Mouse (Mus musculus): Measurements from ENCODE around the gene Sgta. TPM values are rescaled to one million over a fixed set of nuclear protein-coding genes. Genes with fewer than 3 reads are reported as not detected.
A peak's percentile ranks its signal among the peaks of the same experiment; 100 is the strongest.
"Not testable (repeated sequence)": the region's sequence is repeated elsewhere in the genome, so short reads cannot be mapped to it uniquely, and the experiment has no call there.

Sgta gene
- polyA plus RNA-seq, 1 experiment from 2014 or later = 187 TPM

- WGBS = 89% methylated on average over 13 of the region's 14 CpGs
- ATAC-seq (ENCODE audit: low read depth); H3K27ac ChIP-seq (ENCODE audit: low read length); H3K9me3 ChIP-seq (ENCODE audit: control insufficient read depth, low read length); H3K4me1 ChIP-seq (replicated peaks; ENCODE audit: control insufficient read depth, insufficient read depth, low read length); H3K9ac ChIP-seq (ENCODE audit: low read length); H3K27me3 ChIP-seq (ENCODE audit: control insufficient read depth, insufficient read depth, low read depth, low read length); H3K4me2 ChIP-seq (ENCODE audit: low read depth, low read length); H3K4me3 ChIP-seq (ENCODE audit: low read length): not testable (repeated sequence)
- H3K36me3 ChIP-seq (ENCODE audit: control insufficient read depth, insufficient read depth, low read length) = peaks cover 49% of the 10 kb centered on the region
Observed at GRCm38 (mm10) chr10:81045246-81045645, 14.7 kb downstream of the Sgta start.

DNA sequence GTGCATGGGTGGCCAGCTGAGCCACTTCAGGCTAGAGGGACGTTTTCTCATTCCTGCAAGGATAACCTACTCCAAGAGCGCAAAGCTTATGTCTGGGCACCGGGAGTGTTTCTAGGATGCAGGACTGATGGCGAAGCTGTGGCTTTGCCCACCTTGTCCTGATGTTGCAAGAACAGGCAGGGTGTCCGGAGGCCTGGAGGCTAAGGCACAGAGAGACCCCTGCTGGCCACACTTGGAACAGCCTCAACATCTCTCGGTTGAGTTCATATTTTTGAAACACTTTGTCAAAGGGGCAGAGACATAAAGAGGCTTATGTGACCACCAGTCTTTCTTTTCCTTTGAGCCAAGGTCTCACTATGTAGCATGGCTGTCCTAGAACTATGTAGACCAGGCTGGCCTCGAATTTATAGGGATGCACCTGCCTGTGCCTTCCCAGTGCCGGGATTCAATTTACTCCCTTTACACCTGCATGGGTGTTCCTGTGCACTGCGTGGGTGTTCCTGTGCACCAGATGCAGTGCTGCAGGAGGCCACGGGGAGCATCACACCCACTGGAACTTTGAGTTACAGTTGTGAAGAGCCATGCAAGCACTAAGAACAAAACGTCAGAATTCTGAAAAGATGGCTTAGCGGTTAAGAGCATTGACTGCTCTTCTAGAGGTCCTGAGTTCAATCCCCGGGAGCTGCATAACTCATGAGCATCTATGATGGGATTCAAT, 18.4 kb downstream of the Sgta start:
- WGBS = 28% methylated on average over 13 of the region's 13 CpGs
- no peaks in the 10 kb centered on the region for H3K27me3 ChIP-seq (ENCODE audit: control insufficient read depth, insufficient read depth, low read depth, low read length)
- no peak overlapping the region for H3K4me2 ChIP-seq (ENCODE audit: low read depth, low read length)
- H3K9ac ChIP-seq (ENCODE audit: low read length) = no peak overlapping the region
- no peaks in the 10 kb centered on the region for H3K4me1 ChIP-seq (replicated peaks; ENCODE audit: control insufficient read depth, insufficient read depth, low read length)
- no peak overlapping the region for H3K27ac ChIP-seq (ENCODE audit: low read length)
- H3K36me3 ChIP-seq (ENCODE audit: control insufficient read depth, insufficient read depth, low read length) = peaks cover 21% of the 10 kb centered on the region
- no peak for ATAC-seq (ENCODE audit: low read depth)
- H3K4me3 ChIP-seq (ENCODE audit: low read length) = no peak overlapping the region
- H3K9me3 ChIP-seq (ENCODE audit: control insufficient read depth, low read length) = no peaks in the 10 kb centered on the region

DNA sequence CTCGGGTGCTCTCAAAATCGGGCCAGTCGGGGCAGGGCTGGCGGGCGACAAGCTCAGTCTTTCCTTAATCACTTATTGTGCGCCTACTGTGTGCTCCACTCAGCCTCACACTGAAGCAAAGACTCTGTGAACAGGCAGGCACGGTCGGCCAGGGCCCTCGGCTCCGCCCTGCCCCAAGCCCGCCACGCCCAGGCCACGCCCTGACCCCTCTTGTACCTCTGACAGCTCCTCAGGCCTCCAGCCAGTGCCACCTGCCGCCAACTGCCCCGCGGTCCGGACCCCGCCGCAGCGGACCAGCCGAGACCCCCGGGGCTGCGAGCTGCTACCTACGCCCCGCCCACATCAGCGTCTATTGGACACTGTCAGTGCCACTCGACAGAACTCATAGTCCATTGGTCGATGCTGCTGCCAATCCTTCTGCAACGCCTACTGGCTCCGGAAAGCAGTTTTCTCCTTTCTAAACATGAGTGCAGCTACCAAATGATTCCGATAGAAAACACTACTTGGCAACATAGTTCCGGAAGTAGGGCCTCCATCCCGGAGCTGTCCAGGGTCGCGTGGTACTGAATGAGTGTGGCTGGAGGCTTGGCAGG, 22.9 kb downstream of the Sgta start, which contains the start of gene Slc39a3:
TSS of gene Slc39a3 (minus strand) at position 439 of the 593 bp plus-strand sequence.
- Histone ChIP-seq H3K9me3 (ENCODE audit: control insufficient read depth, low read length) (no peaks in the 10 kb centered on the region), H3K4me3 (ENCODE audit: low read length) (peak within 1 kb of the TSS; percentile 61), H3K27me3 (ENCODE audit: control insufficient read depth, insufficient read depth, low read depth, low read length) (no peaks in the 10 kb centered on the region), H3K9ac (ENCODE audit: low read length) (peak within 1 kb of the TSS; percentile 71), H3K4me2 (ENCODE audit: low read depth, low read length) (peak within 1 kb of the TSS; percentile 78), H3K27ac (ENCODE audit: low read length) (0 out of 2 replicates have a peak within 1 kb of the TSS, but pooled peaks have one; percentile 21), H3K36me3 (ENCODE audit: control insufficient read depth, insufficient read depth, low read length) (peaks cover 3% of the 10 kb centered on the region; the same call in 1 of the 2 replicates), H3K4me1 (replicated peaks; ENCODE audit: control insufficient read depth, insufficient read depth, low read length) (no peaks in the 10 kb centered on the region)
- peak; percentile 99 for ATAC-seq (ENCODE audit: low read depth)
- under 1% methylated on average over 35 of the region's 35 CpGs for WGBS

DNA sequence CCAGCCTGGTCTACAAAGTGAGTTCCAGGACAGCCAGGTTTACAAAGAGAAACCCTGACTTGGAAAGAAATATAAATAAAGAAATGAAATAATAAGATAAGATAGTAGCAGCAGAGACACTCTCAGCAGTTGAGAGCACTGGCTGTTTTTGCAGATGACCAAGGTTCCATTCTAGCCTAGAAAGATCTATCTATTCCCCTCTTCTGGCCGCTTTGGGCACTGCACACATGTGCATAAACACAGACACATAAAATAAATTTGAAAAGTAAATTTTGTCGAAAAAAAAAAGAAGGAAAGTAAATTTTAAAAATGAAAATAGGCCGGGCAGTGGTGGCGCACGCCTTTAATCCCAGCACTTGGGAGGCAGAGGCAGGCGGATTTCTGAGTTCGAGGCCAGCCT, 23.7 kb downstream of the Sgta start:
- 69% methylated on average over 7 of the region's 7 CpGs for WGBS
- Histone ChIP-seq H3K27ac (ENCODE audit: low read length) (no peak overlapping the region), H3K36me3 (ENCODE audit: control insufficient read depth, insufficient read depth, low read length) (peaks cover 8% of the 10 kb centered on the region), H3K9ac (ENCODE audit: low read length) (no peak overlapping the region), H3K9me3 (ENCODE audit: control insufficient read depth, low read length) (no peaks in the 10 kb centered on the region), H3K27me3 (ENCODE audit: control insufficient read depth, insufficient read depth, low read depth, low read length) (no peaks in the 10 kb centered on the region), H3K4me2 (ENCODE audit: low read depth, low read length) (no peak overlapping the region), H3K4me3 (ENCODE audit: low read length) (no peak overlapping the region), H3K4me1 (replicated peaks; ENCODE audit: control insufficient read depth, insufficient read depth, low read length) (no peaks in the 10 kb centered on the region)
- no peak for ATAC-seq (ENCODE audit: low read depth)

- H3K4me2 ChIP-seq (ENCODE audit: low read depth, low read length) = no peak overlapping the region
- H3K4me1 ChIP-seq (replicated peaks; ENCODE audit: control insufficient read depth, insufficient read depth, low read length) = no peaks in the 10 kb centered on the region
- no peaks in the 10 kb centered on the region for H3K27me3 ChIP-seq (ENCODE audit: control insufficient read depth, insufficient read depth, low read depth, low read length)
- WGBS = 76% methylated on average over 10 of the region's 10 CpGs
- H3K9me3 ChIP-seq (ENCODE audit: control insufficient read depth, low read length) = no peaks in the 10 kb centered on the region
- no peak overlapping the region for H3K4me3 ChIP-seq (ENCODE audit: low read length)
- no peak for ATAC-seq (ENCODE audit: low read depth)
- H3K27ac ChIP-seq (ENCODE audit: low read length) = no peak overlapping the region
- H3K9ac ChIP-seq (ENCODE audit: low read length) = no peak overlapping the region
- peaks cover 17% of the 10 kb centered on the region for H3K36me3 ChIP-seq (ENCODE audit: control insufficient read depth, insufficient read depth, low read length)
Observed at GRCm38 (mm10) chr10:81033586-81033985, 26.4 kb downstream of the Sgta start.

- ATAC-seq (ENCODE audit: low read depth) = no peak
- H3K27me3 ChIP-seq (ENCODE audit: control insufficient read depth, insufficient read depth, low read depth, low read length) = peaks cover 17% of the 10 kb centered on the region
- no peak overlapping the region for H3K4me2 ChIP-seq (ENCODE audit: low read depth, low read length)
- no peaks in the 10 kb centered on the region for H3K9me3 ChIP-seq (ENCODE audit: control insufficient read depth, low read length)
- H3K27ac ChIP-seq (ENCODE audit: low read length) = no peak overlapping the region
- H3K9ac ChIP-seq (ENCODE audit: low read length) = no peak overlapping the region
- H3K36me3 ChIP-seq (ENCODE audit: control insufficient read depth, insufficient read depth, low read length) = peaks cover 17% of the 10 kb centered on the region
- WGBS = 62% methylated on average over 10 of the region's 10 CpGs
- no peaks in the 10 kb centered on the region for H3K4me1 ChIP-seq (replicated peaks; ENCODE audit: control insufficient read depth, insufficient read depth, low read length)
- no peak overlapping the region for H3K4me3 ChIP-seq (ENCODE audit: low read length)
Observed at GRCm38 (mm10) chr10:81029031-81029430, 30.9 kb downstream of the Sgta start.

DNA sequence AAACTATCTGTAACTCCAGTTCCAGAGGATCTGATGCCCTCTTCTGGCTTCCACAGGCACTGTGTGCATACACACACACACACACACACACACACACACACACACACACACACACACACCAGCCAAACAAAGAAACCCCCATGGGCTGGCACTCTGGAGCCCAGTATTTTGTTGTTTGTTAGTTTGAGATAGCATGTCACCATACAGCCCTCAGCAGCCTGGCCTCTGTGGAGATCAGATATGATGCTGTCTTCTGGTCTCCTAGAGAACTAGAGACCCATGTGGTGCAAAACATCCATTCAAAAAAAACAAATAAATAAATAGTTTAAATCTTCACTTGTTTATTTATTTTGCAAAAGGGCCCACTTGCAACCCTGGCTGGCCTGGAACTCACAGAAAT, 31.8 kb downstream of the Sgta start:
- Histone ChIP-seq H3K36me3 (ENCODE audit: control insufficient read depth, insufficient read depth, low read length) (peaks cover 17% of the 10 kb centered on the region), H3K9ac (ENCODE audit: low read length) (no peak overlapping the region), H3K4me3 (ENCODE audit: low read length) (no peak overlapping the region), H3K9me3 (ENCODE audit: control insufficient read depth, low read length) (no peaks in the 10 kb centered on the region), H3K4me2 (ENCODE audit: low read depth, low read length) (no peak overlapping the region), H3K4me1 (replicated peaks; ENCODE audit: control insufficient read depth, insufficient read depth, low read length) (no peaks in the 10 kb centered on the region), H3K27me3 (ENCODE audit: control insufficient read depth, insufficient read depth, low read depth, low read length) (peaks cover 20% of the 10 kb centered on the region), H3K27ac (ENCODE audit: low read length) (no peak overlapping the region)
- no peak for ATAC-seq (ENCODE audit: low read depth)

DNA sequence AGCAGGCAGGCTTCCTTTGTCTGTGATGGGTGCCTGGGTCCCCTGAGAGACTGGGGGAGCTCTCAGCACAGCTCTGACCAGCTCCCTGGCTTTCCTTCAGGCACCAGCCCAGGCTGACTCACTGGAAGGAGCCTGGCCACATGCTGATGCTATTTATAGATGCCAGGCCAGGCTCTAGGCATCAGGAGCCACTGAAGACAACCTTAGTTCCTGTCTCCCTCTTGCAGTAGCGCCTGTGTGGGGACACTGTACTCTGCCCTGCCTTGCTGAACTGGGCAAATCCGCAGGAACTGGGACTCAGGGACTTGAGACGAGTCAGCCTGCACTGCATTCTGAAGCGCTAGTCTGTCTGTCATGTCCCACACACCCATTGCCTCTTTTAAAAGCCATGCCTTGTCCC, 32.6 kb downstream of the Sgta start:
- H3K4me3 ChIP-seq (ENCODE audit: low read length) = no peak overlapping the region
- peaks cover 24% of the 10 kb centered on the region for H3K27me3 ChIP-seq (ENCODE audit: control insufficient read depth, insufficient read depth, low read depth, low read length)
- no peak overlapping the region for H3K4me2 ChIP-seq (ENCODE audit: low read depth, low read length)
- ATAC-seq (ENCODE audit: low read depth) = no peak
- H3K9ac ChIP-seq (ENCODE audit: low read length) = no peak overlapping the region
- H3K9me3 ChIP-seq (ENCODE audit: control insufficient read depth, low read length) = no peaks in the 10 kb centered on the region
- no peaks in the 10 kb centered on the region for H3K4me1 ChIP-seq (replicated peaks; ENCODE audit: control insufficient read depth, insufficient read depth, low read length)
- H3K27ac ChIP-seq (ENCODE audit: low read length) = no peak overlapping the region
- peaks cover 16% of the 10 kb centered on the region for H3K36me3 ChIP-seq (ENCODE audit: control insufficient read depth, insufficient read depth, low read length)
- WGBS = 62% methylated on average over 4 of the region's 4 CpGs

DNA sequence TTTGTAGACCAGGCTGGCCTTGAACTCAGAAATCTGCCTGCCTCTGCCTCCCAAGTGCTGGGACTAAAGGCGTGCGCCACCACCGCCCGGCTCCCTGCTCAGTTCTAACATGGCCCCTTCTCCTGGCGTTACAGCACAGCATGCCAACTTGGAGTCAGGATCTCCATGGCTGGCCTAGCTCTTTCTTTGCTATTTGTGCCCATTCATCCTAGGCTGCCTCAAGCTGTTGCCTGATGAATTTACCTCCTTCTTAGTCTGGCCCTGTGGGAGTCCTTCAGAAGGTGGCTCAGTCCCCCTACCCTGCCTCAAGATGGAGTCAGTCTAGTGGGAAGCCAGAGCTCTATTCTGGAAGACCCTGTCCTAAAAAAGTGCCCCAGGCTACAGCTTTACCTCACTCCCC, 33.1 kb downstream of the Sgta start:
- Histone ChIP-seq H3K27me3 (ENCODE audit: control insufficient read depth, insufficient read depth, low read depth, low read length) (peaks cover 29% of the 10 kb centered on the region), H3K36me3 (ENCODE audit: control insufficient read depth, insufficient read depth, low read length) (peaks cover 14% of the 10 kb centered on the region), H3K4me3 (ENCODE audit: low read length) (no peak overlapping the region), H3K9me3 (ENCODE audit: control insufficient read depth, low read length) (no peaks in the 10 kb centered on the region), H3K9ac (ENCODE audit: low read length) (no peak overlapping the region), H3K4me1 (replicated peaks; ENCODE audit: control insufficient read depth, insufficient read depth, low read length) (no peaks in the 10 kb centered on the region), H3K4me2 (ENCODE audit: low read depth, low read length) (no peak overlapping the region), H3K27ac (ENCODE audit: low read length) (no peak overlapping the region)
- ATAC-seq (ENCODE audit: low read depth) = no peak
- 90% methylated on average over 5 of the region's 5 CpGs for WGBS
